Mouse (Mus musculus): ENCODE results near the gene Dnajb3. TPM values are rescaled to one million over a fixed set of nuclear protein-coding genes. Genes with fewer than 3 reads are reported as not detected.

The Dnajb3 gene
- total RNA-seq, 2 experiments from 2014 or later, result 0.33 TPM; not detected in 1

GRCm38 (mm10) chr1:88158430-88158829 lies 47.2 kb downstream of the Dnajb3 start:
- DNase-seq, result no peak
- intact Hi-C loops (cut with DNase I), result no loop called here

Other genes starting within 250 kb of the Dnajb3 start
- 10 to 100 TPM; 13.2 to 16.5 TPM for gene Usp40, start 197.2 kb downstream of the Dnajb3 start, total RNA-seq (2021)
- gene Ugt1a10, start 150.4 kb downstream of the Dnajb3 start, total RNA-seq (2021), result not detected
- gene Ugt1a9, start 135.0 kb downstream of the Dnajb3 start, total RNA-seq (2021), result not detected
- gene Ugt1a8, start 118.0 kb downstream of the Dnajb3 start, total RNA-seq (2021), result not detected
- gene Ugt1a7c, start 110.7 kb downstream of the Dnajb3 start, total RNA-seq (2021), result 1 to 10 TPM; 1.2 to 2.6 TPM
- 1 to 10 TPM; 1.1 to 1.4 TPM for gene Ugt1a6b, start 102.5 kb downstream of the Dnajb3 start, total RNA-seq (2021)
- gene Ugt1a6a, start 71.0 kb downstream of the Dnajb3 start, total RNA-seq (2021), result 1 to 10 TPM; 4.0 to 4.1 TPM
- under 1 TPM; 0.24 to 0.42 TPM for gene Ugt1a5, start 39.8 kb downstream of the Dnajb3 start, total RNA-seq (2021)
- under 1 TPM in 1 of 2 experiments, not detected in 1; 0.14 TPM for gene Ugt1a2, start 5.2 kb downstream of the Dnajb3 start, total RNA-seq (2021)
- not detected for gene Ugt1a1, start 6.2 kb upstream of the Dnajb3 start, total RNA-seq (2021)
- gene Mroh2a, start 21.2 kb upstream of the Dnajb3 start, total RNA-seq (2021), result not detected
- 10 to 100 TPM; 12.2 to 13.3 TPM for gene Hjurp, start 71.9 kb upstream of the Dnajb3 start, total RNA-seq (2021)
- gene Trpm8, start 71.9 kb upstream of the Dnajb3 start, total RNA-seq (2021), result not detected
- not detected for gene Spp2, start 201.2 kb upstream of the Dnajb3 start, total RNA-seq (2021)